Mouse (Mus musculus): ENCODE results near the gene Mgat5.

Mgat5 gene

GRCm38 (mm10) chr1:127251751-127252150 lies 46.9 kb downstream of the Mgat5 start:
- CTCF ChIA-PET = no interaction called here

- CTCF ChIA-PET = no interaction called here
Observed at GRCm38 (mm10) chr1:127257005-127257404, 52.2 kb downstream of the Mgat5 start.

- CTCF ChIA-PET = no interaction called here
Observed at GRCm38 (mm10) chr1:127259669-127260068, 54.9 kb downstream of the Mgat5 start.

GRCm38 (mm10) chr1:127260969-127261368 lies 56.2 kb downstream of the Mgat5 start:
- CTCF ChIA-PET = no interaction called here

- CTCF ChIA-PET = no interaction called here
Observed at GRCm38 (mm10) chr1:127262170-127262837, 57.5 kb downstream of the Mgat5 start.

GRCm38 (mm10) chr1:127267985-127268384 lies 63.2 kb downstream of the Mgat5 start:
- CTCF ChIA-PET = no interaction called here

GRCm38 (mm10) chr1:127269343-127269742 lies 64.5 kb downstream of the Mgat5 start:
- CTCF ChIA-PET = no interaction called here

GRCm38 (mm10) chr1:127270273-127271020 lies 65.6 kb downstream of the Mgat5 start:
- CTCF ChIA-PET = no interaction called here

- CTCF ChIA-PET = interaction anchor here (0.7 kb wide), 1 partner anchor 227 kb away, joined by 3 read pairs; no protein-coding TSS in a partner anchor
Observed at GRCm38 (mm10) chr1:127271156-127271555, 66.3 kb downstream of the Mgat5 start.

GRCm38 (mm10) chr1:127273363-127273762 lies 68.5 kb downstream of the Mgat5 start:
- CTCF ChIA-PET = no interaction called here

GRCm38 (mm10) chr1:127275572-127276324 lies 70.9 kb downstream of the Mgat5 start:
- CTCF ChIA-PET = no interaction called here

- CTCF ChIA-PET = no interaction called here
Observed at GRCm38 (mm10) chr1:127278067-127278466, 73.3 kb downstream of the Mgat5 start.

- CTCF ChIA-PET = interaction anchor here (0.7 to 0.8 kb wide), 2 partner anchors 41 to 74 kb away, joined by 3 to 4 read pairs; no protein-coding TSS in a partner anchor
Observed at GRCm38 (mm10) chr1:127280256-127280655, 75.4 kb downstream of the Mgat5 start.

GRCm38 (mm10) chr1:127284975-127285374 lies 80.2 kb downstream of the Mgat5 start:
- CTCF ChIA-PET = interaction anchor here (0.6 kb wide), 1 partner anchor 24 kb away, joined by 3 read pairs; no protein-coding TSS in a partner anchor

GRCm38 (mm10) chr1:127287505-127287904 lies 82.7 kb downstream of the Mgat5 start:
- CTCF ChIA-PET = no interaction called here

GRCm38 (mm10) chr1:127290879-127291278 lies 86.1 kb downstream of the Mgat5 start:
- CTCF ChIA-PET = no interaction called here

- CTCF ChIA-PET = interaction anchor here (0.6 kb wide), 1 partner anchor 22 kb away, joined by 3 read pairs; no protein-coding TSS in a partner anchor
Observed at GRCm38 (mm10) chr1:127291721-127292120, 86.9 kb downstream of the Mgat5 start.

GRCm38 (mm10) chr1:127293286-127293685 lies 88.5 kb downstream of the Mgat5 start:
- CTCF ChIA-PET = no interaction called here

- CTCF ChIA-PET = no interaction called here
Observed at GRCm38 (mm10) chr1:127296815-127297214, 92.0 kb downstream of the Mgat5 start.

GRCm38 (mm10) chr1:127299774-127300173 lies 95.0 kb downstream of the Mgat5 start:
- CTCF ChIA-PET = no interaction called here

GRCm38 (mm10) chr1:127301038-127301437 lies 96.2 kb downstream of the Mgat5 start:
- CTCF ChIA-PET = no interaction called here

- CTCF ChIA-PET = no interaction called here
Observed at GRCm38 (mm10) chr1:127302620-127303019, 97.8 kb downstream of the Mgat5 start.

All from spleen, embryonic (tissue).